Mouse (Mus musculus) adrenal gland, postnatal 25 days (tissue): ENCODE data around the gene Rab11fip3. TPM values are rescaled to one million over a fixed set of nuclear protein-coding genes. Genes with fewer than 3 reads are reported as not detected.
"Not testable (repeated sequence)": the region's sequence is repeated elsewhere in the genome, so short reads cannot be mapped to it uniquely, and the experiment has no call there.

ENCODE experiments used
- DNase-seq: peaks from one replicate; pipeline ENCODE4 v3.0.0; 2021; ENCODE audit warnings: mixed read lengths
- total RNA-seq: library from RNA; stranded (reverse); gene quantifications from 2 replicates; pipeline ENCODE4 v1.2.3, GENCODE M21; 2021

Rab11fip3 gene
- total RNA-seq, 1 experiment from 2014 or later = 22.7 TPM

GRCm38 (mm10) chr17:26087059-26087564 lies 17.8 kb upstream of the Rab11fip3 start:
- DNase-seq = no peak

- DNase-seq = no peak
Observed at GRCm38 (mm10) chr17:26080867-26081266, 11.5 kb upstream of the Rab11fip3 start.

DNA sequence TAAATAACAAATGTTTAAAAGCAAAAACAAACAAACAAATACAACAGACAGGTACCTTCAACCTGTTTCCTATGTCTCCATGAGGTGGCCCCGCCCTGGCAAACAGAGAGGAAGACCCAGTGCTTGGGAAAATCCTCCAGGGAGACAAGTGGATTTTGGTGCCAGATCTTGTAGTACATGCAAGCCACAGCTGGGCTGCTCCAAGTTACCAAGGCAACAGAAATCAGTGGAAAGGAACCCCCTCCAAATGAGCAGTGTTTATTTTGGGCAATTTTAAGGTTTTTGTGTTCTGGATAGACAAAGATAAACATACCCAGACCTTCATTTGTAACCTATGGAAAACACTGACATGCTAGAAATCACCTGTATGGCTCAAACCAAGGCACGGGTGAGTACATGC lies 9.5 kb upstream of the Rab11fip3 start:
- no peak for DNase-seq

GRCm38 (mm10) chr17:26075246-26075645 lies 5.9 kb upstream of the Rab11fip3 start:
- DNase-seq = no peak

GRCm38 (mm10) chr17:26070136-26070535 lies 781 bp upstream of the Rab11fip3 start:
- no peak for DNase-seq

DNA sequence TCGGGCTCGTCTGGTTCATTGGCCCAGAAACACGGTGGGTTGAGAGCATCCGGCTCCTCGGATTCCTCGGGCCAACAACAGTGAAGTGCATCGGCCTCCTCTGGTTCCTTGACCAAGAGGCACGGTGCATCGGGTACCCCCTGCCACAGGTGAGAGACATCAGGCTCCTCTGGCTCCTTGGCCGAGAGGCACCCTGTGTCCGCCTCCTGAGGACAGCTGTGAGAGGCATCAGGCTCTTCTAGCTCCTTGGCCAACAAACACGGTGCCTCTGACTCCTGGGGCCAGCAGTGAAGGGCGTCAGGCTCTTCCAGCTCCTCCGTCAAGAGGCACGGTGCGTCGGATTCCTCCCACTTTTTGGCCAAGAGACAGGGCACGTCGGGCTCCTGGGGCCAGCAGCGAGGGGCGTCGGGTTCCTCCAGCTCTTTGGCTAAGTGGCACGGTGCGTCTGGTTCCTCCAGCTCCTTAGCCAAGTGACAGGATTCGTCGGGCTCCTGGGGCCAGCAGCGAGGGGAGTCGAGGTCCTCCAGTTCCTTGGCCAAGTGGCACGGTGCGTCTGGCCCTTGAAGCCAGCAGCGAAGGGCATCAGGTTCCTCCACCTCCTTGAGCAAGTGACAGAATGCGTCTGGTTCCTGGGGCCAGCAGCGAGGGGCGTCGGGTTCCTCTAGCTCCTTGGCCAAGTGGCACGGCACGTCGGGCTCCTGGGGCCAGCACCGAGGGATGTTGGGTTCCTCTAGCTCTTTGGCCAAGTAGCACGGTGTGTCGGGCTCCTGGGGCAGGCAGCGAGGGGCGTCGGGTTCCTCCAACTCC lies 1.1 kb downstream of the Rab11fip3 start:
- no peak for DNase-seq

GRCm38 (mm10) chr17:26066488-26067020 lies 2.8 kb downstream of the Rab11fip3 start:
- no peak for DNase-seq

- DNase-seq = no peak
Observed at GRCm38 (mm10) chr17:26064916-26065315, 4.4 kb downstream of the Rab11fip3 start.

DNA sequence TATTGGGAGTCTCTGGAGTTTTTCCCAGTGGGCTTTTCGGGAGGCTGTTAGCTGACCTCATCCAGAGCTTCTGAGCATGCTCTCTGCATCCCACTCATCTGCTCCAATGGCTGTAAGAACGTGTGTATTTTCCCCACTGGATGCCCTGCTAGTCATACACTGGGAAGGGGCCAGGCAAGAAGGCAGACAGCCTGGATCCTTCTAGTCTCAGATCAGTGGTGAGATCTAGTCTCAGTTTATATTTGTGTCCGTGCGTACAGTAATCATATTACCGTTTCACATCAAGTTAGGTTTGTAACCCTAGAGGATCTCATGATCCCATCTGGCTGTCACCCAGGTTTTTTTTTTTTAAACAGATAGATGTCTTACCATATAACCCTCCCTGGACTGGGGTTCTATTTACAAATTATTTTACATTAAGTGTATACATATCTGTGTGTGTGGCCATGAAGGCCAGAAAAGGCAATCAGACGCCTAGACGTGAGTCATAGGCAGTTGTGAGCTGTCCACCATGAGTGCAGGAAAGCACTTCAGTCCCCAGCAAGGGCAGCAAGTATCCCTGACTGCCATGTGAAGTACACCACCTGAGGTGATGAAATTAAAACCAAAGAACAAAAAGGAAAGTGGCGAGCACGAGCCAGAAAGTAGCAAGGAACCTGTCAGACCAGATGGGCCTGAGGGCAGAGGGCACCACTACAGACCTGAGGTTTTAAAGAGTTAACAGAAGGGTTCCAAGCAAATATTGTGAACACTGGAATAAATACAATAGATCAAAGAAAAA lies 11.4 kb downstream of the Rab11fip3 start:
- no peak for DNase-seq

- DNase-seq = no peak
Observed at GRCm38 (mm10) chr17:26057278-26057677, 12.1 kb downstream of the Rab11fip3 start.

GRCm38 (mm10) chr17:26055164-26055563 lies 14.2 kb downstream of the Rab11fip3 start:
- DNase-seq = no peak

DNA sequence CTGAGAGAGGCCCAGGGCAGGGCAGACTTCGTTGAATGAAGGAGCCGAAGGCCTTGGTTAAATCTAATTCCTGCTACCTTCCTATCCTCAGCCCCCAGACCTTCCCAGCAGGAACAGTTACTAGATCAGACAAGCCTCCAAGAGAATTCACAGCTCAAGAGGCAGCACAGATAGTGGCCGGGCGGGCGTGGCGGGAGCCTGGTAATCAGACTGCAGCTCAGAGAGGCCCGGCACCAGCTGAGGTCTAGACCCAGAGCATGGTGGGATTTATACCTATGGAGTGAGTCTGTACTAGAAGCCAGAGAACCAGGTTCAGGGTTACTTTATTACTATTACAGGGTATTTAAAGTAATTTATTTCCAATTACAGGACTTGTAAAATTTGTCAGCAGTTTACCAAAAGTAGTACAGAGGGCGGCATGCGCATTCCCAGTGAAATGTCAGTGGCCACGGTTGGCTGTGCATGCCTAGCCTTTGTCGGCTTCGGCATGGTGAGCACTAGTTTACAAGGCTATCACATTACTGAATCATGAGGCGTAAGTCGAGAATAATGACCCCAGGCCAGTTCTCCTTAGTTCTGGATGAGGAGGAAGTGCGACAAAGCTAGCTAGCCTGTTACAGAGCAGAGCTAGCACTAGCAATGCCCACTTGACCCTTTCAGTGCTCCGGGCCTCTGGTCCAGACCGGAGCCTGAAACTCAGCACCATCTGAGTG lies 15.1 kb downstream of the Rab11fip3 start:
- DNase-seq = no peak

DNA sequence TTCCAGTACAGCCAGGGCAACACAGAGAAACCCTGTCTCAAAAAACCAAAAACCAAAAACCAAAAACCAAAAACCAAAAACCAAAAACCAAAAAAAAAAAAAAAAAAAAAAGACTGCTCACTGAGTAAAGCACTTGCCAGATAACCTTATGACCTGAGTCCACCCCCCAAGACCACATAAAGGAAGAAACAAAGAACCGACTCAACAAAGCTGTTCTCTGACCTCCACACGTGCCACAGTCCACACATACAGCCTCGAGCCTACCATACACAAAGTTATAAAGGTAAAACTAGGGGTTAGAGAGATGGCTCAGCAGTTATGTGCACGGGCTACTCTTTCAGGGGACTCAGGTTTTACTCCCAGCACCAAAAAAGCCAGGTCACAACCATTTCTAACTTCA lies 16.6 kb downstream of the Rab11fip3 start:
- DNase-seq = no peak

DNA sequence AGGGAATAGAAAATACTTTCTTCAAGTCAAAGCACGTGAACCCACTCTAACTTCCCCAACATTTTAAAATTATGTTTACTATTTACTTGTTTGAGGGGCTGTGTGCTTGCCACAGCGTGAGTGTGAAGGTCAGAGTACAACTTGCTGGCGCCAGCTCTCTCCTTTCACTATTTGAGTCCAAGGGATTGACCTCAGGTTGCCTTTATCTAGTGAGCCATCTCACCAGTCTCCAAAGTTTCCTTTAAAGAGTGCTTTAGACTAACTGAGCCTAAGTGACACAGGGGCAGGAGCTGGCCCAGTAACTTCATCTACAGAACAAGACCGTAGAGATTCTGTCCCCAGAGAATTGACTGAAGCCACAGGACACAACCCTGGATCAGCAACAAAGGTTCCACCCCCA lies 17.3 kb downstream of the Rab11fip3 start:
- DNase-seq = no peak

DNA sequence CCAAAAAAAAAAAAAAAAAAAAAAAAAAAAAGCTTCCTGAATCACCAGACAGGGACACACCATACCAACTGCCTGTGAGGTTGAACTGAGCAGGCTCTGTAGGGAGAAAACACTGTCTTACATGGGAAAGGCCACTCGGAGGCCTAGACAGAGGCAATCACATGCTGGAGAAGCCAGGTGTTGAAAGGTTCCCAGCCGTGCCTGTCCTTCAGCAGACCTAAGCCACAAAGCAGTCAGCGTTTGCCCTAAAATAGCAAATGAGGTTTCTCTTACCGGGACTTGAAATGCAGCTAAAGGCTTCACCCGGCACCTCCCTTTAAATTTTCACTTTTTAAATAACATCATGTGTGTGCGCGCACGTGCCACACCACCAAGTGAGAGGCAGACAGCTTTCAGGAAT lies 21.2 kb downstream of the Rab11fip3 start:
- DNase-seq = no peak

DNA sequence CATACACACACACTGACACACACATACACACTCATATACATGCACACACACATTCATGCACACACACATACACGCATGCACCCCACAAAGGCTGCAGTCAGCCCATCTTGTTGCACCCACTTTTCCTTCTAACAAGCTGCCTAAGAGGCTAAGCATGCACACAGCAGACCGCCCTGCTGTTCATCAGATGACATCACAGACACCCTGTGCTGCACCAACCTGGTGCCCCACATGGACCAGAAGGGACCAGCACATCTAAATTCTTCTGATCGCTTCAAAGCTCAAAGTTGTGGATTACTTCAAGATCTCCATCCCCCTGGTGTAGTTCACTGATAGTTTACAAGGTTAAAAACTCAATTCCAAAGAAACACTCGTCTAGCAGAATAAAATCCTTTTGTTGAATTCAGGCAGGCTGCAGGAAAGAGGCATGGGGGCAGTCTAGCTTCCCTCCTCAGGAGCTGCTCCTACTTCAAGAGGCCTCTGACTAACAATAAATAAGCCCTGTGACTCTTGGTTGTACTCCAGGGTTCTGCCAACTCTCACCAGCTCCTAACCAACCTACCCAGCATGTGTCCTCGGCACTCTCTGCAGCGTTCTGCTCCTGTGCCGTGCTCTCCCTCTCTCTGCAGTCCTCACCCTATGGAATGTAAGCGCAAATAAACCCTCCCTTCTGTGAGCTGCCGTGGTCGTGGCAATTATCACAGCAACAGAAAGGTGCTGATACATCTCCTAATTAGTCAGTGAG lies 22.9 kb downstream of the Rab11fip3 start:
- DNase-seq = no peak

DNA sequence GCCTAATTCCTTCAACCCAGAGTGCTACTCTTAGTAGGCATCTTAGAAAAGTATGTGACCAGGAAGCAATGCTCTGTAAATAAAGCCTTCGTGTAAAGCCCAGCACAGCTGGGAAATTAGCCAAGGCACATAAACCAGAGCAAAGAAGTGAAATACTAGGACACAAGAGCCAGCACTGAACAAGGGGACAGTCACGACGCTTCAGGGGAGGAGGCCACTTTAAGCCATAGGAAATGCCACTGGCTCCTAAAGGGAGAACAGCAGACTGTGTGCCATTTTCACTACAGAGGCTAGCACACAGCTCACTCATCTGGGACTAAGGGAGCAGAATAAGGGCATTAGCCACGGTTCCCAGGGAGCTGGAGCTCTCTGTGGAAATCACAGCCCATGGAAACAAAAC lies 24.1 kb downstream of the Rab11fip3 start:
- DNase-seq = no peak

- peak; percentile 73 for DNase-seq
Observed at GRCm38 (mm10) chr17:26043249-26043636, 26.1 kb downstream of the Rab11fip3 start.

DNA sequence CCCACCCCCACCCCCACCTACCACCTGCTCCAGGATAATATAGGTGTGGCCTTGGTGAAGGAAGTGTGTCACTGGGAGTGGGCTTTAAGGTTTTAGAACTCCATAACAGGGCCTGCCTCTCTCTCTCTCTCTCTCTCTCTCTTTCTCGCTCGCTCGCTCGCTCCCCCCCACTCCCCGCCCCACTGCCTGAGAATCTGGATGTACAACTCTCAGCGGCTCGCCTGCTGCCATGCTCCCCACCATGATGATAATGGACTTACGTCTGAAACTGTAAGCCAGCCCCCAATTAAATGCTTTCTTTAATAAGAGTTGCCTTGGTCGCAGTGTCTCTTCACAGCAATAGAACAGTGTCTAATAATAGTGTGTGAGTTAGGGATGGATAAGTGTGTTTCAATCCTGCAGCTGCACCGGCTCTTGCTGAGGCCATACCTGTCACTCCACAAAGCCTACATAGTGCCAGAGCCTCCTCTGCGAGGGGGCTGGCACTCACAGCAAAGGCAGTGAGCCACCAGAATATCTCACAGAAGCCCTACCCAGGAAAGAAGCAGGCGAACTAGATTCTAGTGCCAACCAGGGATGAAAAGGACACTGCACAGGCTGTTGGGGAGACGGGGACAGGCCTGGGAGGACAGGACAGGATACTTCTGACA lies 26.6 kb downstream of the Rab11fip3 start:
- no peak for DNase-seq

DNA sequence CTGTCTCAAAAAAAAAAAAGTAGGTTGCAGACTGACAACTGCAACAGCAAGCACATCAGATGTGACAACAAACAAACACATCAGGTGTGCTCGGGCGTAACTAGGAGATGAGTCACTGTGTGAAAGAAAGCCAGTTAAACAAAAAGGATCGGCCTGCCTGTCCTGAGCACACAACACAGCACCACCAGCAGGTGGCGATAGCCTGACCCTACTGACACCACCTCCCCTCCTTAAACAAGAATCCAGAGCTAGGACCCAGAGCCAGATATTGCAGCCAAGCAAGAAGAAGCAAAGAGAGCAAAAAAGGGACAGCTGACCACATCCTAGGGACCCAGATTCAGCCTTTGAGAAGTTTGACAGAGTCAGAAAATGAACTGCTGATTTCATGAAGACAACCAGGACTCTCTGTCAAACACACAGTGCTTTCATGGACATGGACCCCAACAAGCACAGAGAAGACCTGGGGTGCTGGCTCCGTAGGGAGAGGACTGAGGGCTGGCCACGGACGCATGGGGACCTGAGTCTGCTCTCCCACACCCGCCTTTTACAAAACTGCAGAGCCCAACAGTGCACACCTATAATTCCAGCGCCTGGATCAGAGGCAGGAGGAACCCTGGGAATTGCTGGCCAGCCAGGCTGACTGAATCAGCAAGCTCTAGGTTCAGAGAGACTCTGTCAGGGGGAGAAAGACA lies 28.1 kb downstream of the Rab11fip3 start:
- DNase-seq = peak; percentile 48

DNA sequence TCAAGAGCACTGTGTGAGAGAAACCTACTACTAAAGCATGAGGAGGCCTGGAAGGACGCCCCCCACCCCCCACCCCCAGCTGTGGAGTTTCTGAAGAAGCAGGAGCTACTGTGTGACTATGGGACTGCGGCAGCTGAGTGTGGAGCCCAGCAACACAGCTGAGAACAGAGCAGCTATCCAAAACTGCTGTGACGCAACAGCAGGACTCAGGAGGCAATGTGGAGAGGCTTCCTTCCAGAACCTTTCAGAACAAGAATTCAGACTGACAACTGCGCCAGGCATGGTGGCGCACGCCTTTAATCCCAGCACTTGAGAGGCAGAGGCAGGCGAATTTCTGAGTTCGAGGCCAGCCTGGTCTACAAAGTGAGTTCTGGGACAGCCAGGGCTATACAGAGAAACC lies 28.6 kb downstream of the Rab11fip3 start:
- not testable (repeated sequence) for DNase-seq
